Mouse (Mus musculus) frontal cortex, postnatal 36 days (tissue): Measurements from ENCODE around the gene Plek.

Experiments
- DNase-seq, 2 experiments: peaks; one replicate each; pipeline ENCODE4 v3.0.0; 2022; ENCODE audit warnings: low spot score in 2 of 2

The Plek gene

DNA sequence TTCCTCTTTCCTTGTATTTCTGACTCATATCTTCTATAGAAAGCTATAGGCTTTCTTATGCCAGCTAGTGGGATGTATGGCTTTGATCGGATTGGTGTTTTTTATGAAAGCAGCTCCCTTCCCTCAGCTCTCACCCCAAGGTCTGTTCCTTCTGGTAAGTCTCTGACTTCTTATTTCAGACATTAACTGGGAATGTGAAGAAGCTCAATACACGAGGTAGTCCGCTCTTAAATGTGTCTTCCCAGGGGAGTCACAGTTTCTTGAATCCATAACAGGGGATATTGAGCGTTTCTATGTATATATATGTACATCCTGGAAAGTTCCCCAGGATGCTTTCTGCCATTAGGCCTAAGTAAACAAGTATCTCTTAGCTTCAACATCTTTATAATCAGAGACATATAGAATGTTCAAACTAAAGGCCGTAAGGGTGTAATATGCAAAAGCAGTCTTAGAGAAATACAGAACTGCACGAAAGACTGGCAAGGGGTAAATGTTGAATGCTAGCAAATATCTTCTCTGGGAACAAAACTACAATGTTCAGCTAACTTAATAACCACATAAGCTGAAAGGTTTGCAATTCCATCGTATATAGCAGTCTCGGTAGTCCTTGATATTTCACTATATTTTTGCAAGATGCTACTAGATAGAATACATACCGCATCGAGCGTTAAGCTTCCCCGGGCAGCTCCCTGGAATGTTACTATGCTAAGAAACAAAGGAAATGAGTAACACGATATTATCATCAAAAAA is 101.8 kb downstream of the Plek start:
- no peak for DNase-seq

DNA sequence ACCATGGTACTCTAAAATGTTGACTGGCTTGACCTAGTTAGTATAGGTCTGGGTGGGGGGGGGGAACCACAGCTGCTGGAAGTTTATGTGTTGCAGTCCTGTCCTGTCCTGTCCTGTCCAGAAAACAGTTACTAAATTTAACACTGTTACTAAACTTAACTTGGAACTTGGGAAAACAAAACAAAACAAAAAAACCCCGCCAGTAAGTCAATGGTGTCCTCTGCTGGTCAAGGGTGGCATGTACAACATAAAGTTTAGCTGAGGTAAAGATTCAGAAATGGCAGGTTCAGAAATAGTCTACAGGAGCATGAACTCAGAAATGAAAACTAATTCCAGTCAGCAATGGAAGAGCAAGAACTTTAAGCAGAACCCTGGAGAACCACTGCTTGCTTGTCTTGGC is 103.4 kb downstream of the Plek start:
- peak in 1 of 2 experiments; percentile 30 for DNase-seq

- DNase-seq = no peak
These were observed 109.2 kb downstream of the Plek start for GRCm38 (mm10) chr11:16943016-16943415.

DNA sequence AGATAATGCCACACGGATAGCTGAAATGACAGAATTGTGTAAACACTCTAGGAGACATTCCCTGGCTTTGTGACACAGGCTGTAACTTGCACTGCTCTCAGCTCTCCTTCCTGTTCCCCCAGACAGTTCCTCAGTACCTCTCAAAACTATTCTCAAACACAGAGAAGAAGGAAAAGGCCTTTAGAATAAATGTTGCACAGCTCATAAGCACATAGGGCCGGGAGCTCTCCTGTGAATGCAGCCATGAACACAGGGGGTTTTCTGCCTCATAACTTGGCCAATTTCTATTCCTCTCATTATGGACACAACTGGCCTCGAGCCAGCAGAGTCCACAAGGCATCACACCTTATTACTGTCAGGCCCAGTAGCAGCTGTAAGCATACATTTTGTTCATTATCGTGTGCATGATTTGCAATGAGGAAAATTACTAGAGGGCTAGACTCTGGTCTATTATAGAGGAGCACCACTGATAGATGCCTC is 110.2 kb downstream of the Plek start:
- DNase-seq = no peak

DNA sequence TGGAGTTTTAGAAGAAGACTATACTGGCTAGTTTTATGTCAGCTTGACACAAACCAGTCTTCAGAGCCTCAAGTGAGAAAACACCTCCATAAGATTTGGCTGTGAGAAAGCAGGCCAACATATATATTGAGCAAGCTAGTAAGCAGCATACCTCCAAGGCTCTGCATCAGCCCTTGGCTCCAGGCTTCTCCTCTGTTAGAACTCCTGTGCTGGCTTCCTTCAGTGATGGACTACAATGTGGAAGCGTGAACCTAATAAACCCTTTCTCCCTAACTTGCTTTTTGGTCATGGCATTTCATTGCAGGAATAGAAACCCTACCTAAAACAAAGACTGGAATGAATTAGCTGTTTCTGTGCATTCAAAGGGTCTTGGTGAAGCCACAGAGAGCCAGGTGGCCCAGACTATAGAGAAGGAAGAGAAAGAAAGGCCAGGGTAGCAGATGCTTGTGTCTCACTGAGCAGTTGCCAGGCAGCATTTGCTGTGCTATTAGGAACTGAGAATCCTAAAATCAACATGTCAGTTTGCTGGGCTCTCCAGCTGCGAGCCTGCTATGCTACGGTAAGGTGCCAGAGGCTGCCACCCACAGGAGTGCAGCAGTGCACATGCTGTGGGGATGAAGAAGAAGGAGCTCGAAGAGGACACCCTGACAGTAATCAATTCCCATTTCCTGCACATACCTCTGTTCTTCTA is 110.9 kb downstream of the Plek start:
- peak in 1 of 2 experiments; percentile 22 for DNase-seq

- DNase-seq = peak in 1 of 2 experiments; percentile 33
These were observed 116.5 kb downstream of the Plek start for GRCm38 (mm10) chr11:16935577-16936236.

DNA sequence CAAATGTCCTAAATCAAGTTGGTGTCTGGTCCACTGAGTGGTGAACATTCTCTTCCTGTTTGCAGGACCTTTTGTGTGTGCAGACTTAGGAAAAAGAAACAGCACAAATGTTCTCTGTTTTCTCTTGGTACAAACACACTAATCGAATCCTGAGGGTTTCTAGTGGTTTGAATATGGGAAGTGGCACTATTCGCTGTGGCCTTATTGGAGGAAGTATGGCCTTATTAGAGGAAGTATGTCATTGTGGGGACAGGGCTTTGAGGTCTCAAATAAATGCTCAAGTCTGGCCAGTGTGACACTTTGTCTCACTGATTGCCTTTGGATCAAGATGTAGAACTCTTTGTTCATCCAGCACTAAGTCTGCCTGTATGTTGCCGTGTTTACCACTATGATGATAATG is 120.0 kb downstream of the Plek start:
- no peak for DNase-seq
